Mouse (Mus musculus): ENCODE results near the gene Get4.

Gene Get4

GRCm38 (mm10) chr5:139241022-139241761, 10.9 kb upstream of the Get4 start:
- DNase-seq (ENCODE audit: low read depth, low spot score) = no peak

GRCm38 (mm10) chr5:139243384-139243783, 8.7 kb upstream of the Get4 start:
- no peak for DNase-seq (ENCODE audit: low read depth, low spot score)

DNA sequence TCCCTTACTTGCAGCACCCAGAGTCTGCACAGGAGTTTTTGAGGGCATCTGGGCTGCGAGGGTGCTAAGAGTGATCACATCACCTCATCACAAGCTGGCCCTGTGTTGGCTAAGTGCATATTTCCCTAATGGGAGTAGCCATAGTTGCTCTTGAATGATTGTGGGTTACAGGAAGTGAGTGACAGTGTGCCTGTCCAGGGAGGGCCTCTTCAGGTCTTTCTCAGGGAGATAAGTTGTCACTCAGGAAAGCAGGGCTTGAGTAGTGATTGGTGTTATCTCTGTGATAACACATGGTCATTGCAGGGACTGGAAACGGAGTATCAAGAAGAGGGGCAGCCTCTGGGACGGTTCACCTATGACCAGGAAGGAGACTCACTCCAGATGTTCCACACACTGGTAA, 4.4 kb upstream of the Get4 start:
- DNase-seq (ENCODE audit: low read depth, low spot score) = no peak

DNA sequence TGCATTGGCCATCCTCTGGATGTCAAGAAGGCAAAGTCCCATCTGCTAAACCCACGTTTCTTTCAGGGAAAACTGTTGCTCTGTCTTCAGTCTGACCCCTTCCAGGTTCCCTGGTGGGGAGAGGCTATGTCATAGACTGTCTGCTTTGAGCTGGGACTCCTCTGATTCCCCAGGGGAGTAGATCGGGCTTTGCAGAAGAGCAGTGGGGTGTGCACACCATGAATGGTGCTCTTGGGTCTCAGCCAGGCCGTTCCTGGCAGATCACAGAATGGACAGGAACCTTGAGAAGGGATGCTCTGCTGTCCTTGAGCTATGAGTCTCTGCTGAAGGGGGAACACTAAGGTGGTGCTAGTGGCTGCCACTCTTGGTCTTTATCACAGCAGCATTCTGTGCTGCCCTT, 3.3 kb upstream of the Get4 start:
- DNase-seq (ENCODE audit: low read depth, low spot score) = no peak

- DNase-seq (ENCODE audit: low read depth, low spot score) = no peak
These were observed 845 bp upstream of the Get4 start for GRCm38 (mm10) chr5:139251279-139251678.

GRCm38 (mm10) chr5:139251736-139252080, 416 bp upstream of the Get4 start:
- no peak for DNase-seq (ENCODE audit: low read depth, low spot score)

- DNase-seq (ENCODE audit: low read depth, low spot score) = peak; percentile 54
These were observed 754 bp downstream of the Get4 start for GRCm38 (mm10) chr5:139252910-139253245.

- DNase-seq (ENCODE audit: low read depth, low spot score) = peak; percentile 11
These were observed 1.2 kb downstream of the Get4 start for GRCm38 (mm10) chr5:139253301-139253741.

- no peak for DNase-seq (ENCODE audit: low read depth, low spot score)
These were observed 2.8 kb downstream of the Get4 start for GRCm38 (mm10) chr5:139254938-139255337.

DNA sequence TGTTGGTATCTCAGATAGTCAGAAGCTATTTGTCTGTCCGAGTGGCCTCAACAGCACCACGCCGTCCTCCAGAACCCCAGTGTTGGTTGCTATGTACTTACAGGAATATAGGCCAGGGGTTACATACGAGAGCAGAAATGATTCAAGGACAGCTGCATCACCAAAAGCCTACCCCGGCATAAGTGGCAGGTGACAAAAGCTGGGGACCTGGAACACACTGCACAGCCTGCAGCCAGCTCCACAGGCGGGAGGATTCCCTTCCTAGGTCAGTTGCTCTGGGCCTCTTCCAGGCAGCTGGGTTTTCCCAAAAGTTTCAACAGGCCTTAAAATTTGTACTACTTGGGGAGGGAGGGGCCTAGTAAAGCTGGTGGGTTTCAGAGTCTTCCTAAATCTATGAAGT, 3.7 kb downstream of the Get4 start:
- no peak for DNase-seq (ENCODE audit: low read depth, low spot score)

DNA sequence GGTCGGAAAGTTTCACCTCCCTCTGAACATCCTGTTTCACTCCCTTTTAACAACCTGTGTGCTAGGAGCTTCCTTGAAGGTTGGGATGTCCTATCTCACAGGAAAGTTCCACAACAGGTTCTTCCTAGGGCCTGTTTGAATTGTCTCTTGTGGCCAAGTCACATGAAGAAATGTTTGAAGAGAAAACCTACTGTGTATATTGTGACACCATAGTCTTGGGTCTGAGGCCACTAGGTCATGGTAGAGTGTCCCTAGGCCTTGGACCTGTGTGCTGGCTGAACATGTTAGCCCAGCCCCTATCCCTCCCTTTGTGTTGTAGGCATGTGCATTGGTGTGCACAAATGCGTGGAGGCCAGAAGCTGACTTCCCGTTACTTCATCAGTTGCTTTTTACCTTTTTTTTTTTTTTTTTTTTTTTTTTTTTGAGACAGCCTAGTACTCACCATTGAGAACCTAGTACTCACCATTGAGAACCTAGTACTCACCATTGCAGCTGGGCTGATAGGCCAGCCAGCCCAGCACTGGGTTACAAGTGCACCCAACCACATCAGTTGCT, 4.2 kb downstream of the Get4 start:
- DNase-seq (ENCODE audit: low read depth, low spot score) = no peak

DNA sequence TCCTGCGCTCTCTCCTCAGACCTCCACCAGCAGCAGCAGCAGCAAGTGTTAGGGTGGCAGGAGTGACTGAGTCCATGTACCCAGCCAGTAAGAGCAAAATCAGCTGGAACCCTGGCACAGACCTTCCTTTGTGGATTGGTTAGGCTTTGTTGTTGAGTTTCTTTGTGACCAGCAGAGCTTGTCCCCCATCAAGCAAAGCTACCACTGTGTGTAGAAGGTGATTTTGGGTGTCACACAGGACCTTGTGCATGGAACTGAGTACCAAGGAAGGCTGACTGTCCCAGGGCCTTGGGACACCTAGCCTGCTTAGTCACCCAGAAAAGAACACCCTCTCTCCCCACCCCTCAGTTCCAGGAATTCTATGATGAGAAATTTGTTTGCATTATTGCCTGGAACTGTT, 5.1 kb downstream of the Get4 start:
- no peak for DNase-seq (ENCODE audit: low read depth, low spot score)

DNA sequence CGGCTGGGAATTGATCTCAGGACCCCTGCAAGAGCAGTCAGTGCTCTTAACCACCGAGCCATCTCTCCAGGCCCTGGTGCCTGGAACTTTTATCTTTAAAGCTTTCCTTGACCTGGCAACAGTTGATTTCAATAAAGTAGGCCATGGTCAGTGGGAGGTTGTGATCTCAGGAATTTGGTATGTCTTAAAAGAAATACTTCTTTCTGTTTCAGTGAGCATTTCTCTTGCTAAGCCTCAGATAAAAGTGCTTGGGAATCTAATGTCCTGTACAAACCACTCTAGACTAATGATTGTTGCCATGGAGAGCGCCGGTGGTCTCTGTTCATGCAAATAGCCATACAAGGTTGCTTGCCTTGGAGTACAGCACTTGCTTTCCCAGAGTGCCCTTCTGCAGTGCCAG, 5.7 kb downstream of the Get4 start:
- DNase-seq (ENCODE audit: low read depth, low spot score) = no peak

DNA sequence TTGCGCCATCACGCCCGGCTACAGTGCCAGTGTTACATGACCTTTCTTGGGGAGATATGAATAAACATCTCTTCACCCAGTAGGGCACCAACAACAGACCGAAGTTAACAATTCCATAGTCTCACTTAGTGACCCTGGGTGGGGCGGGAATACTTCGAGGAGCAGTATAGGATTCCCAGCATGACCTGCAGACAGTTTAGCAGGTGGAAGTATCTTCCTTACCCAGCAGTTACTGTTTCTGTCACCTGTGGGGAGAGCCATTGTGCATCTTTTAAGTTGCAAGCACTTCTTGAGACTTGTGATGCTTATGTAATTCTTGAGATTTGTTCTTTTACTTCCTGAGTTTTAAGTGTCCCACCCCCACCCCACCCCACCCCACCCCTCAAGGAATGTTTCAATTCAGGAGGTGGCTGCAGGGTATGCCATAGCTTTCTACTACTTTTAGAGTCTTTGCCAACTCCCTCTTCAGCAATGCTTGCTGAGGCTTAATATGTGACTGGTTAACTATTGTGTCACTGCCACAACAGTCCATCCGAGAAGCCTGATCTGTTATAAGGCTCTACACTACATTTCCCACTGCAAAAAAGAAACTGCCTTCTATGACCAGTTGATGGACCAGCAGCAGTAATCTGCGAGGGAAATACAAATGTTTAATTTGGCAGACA, 6.4 kb downstream of the Get4 start:
- DNase-seq (ENCODE audit: low read depth, low spot score) = no peak

GRCm38 (mm10) chr5:139259853-139260252, 7.7 kb downstream of the Get4 start:
- DNase-seq (ENCODE audit: low read depth, low spot score) = no peak

GRCm38 (mm10) chr5:139261403-139261802, 9.3 kb downstream of the Get4 start:
- no peak for DNase-seq (ENCODE audit: low read depth, low spot score)

- DNase-seq (ENCODE audit: low read depth, low spot score) = no peak
These were observed 15.5 kb downstream of the Get4 start for GRCm38 (mm10) chr5:139267661-139268060.

GRCm38 (mm10) chr5:139270806-139271521, 18.8 kb downstream of the Get4 start:
- DNase-seq (ENCODE audit: low read depth, low spot score) = no peak

- DNase-seq (ENCODE audit: low read depth, low spot score) = no peak
These were observed 19.9 kb downstream of the Get4 start for GRCm38 (mm10) chr5:139271994-139272554.

GRCm38 (mm10) chr5:139277287-139277686, 25.2 kb downstream of the Get4 start:
- no peak for DNase-seq (ENCODE audit: low read depth, low spot score)

- no peak for DNase-seq (ENCODE audit: low read depth, low spot score)
These were observed 29.4 kb downstream of the Get4 start for GRCm38 (mm10) chr5:139281373-139282112.

- peak; percentile 80 for DNase-seq (ENCODE audit: low read depth, low spot score)
These were observed 30.1 kb downstream of the Get4 start for GRCm38 (mm10) chr5:139282191-139282590.
